Mouse (Mus musculus) spleen, postnatal 36 days (tissue): Measurements from ENCODE around the gene Thap8.
A peak's percentile ranks its signal among the peaks of the same experiment; 100 is the strongest.

Experiments used
- DNase-seq, 2 experiments: peaks; one replicate each; pipeline ENCODE4 v3.0.0; 2022; ENCODE audit warnings: low spot score in 2 of 2, mixed read lengths in 1 of 2

Thap8 gene

GRCm38 (mm10) chr7:30315559-30316529 is 36.0 kb downstream of the Thap8 start:
- DNase-seq, result no peak

GRCm38 (mm10) chr7:30318142-30318541 is 38.2 kb downstream of the Thap8 start:
- no peak for DNase-seq

DNA sequence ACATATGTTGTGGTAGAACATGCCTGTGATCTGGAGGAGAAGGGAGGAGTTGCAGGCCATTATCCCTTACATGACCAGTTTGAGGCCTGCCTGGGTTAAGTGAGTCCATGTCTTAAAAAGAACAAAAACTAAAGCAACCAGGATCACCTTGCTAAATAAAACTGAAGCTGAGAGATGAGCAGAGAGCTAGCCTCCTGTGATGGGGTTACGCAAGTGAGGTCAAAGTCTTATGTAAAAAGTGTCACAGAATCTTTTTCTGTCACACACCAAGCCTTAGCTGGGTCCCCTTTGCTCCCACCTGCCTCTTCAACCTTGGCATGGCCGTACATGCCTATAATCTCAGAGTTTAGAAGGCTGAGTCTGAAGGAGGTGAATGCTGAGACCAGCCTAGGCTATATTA is 41.1 kb downstream of the Thap8 start:
- no peak for DNase-seq

DNA sequence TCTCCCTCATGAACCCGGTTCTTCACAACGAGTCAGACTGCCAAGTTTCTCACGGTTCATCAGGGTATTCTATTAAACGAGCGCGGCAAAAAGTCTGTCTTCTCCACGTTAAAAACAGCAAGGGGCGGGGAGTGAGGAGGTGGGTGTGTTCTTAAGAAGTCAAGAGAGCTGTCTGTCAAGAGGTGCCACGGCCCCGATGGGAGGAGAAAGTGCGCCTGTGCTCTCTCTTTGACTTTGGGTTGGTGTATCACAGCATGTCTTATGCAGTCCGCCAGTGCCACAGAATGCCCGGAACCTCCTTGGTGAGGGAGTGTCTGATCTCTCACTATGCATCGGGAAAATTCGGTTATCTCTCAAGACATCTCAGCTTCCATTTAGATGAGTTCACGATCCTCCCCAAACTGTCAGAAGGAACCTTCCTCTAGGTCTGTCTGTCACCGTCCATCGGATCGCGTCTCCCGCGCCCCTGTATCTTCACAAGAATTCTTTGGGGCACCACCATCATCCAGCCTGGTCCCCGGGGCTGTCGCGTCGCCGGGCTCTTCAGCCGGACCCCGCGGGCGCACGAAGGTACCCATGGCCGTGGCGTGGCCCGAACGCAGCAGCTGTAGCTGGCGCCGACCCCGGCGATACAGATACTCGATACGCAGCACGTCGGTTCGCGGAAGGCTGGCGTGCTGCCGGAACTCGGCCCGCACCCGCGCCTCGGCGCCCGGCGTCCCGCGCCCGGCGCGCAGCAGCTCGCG is 41.8 kb downstream of the Thap8 start, which contains the start of gene E130208F15Rik:
Gene E130208F15Rik, plus strand, starts transcription at position 202 of the 746 bp plus-strand sequence.
- peak; percentile 78 to 82 for DNase-seq

DNA sequence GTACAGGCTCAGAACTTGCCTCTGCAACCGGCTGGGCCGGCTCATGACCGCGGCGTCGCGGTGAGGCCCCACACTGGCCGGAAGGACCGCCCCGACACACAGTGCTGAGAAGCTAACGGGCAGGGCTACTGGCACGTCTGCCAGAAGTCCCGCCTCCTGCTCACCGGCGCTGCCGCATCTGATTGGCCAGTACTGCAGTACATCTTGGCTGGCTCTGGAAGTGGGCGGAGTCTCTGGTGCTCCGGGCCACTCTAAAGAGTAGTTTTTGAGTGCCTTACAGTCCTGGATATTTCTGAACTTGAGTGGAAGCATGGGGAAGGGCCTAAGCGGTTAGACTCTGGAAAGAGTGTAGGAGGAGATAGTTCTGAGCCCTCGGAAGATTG is 42.4 kb downstream of the Thap8 start:
- DNase-seq, result peak; percentile 98

GRCm38 (mm10) chr7:30322865-30323264 is 43.0 kb downstream of the Thap8 start:
- DNase-seq, result peak; percentile 26 to 30

- no peak for DNase-seq
These were observed 43.9 kb downstream of the Thap8 start, which contains the start of gene Sdhaf1 for GRCm38 (mm10) chr7:30323795-30324194. TSS of gene Sdhaf1 (minus strand) at chr7:30323895.

DNA sequence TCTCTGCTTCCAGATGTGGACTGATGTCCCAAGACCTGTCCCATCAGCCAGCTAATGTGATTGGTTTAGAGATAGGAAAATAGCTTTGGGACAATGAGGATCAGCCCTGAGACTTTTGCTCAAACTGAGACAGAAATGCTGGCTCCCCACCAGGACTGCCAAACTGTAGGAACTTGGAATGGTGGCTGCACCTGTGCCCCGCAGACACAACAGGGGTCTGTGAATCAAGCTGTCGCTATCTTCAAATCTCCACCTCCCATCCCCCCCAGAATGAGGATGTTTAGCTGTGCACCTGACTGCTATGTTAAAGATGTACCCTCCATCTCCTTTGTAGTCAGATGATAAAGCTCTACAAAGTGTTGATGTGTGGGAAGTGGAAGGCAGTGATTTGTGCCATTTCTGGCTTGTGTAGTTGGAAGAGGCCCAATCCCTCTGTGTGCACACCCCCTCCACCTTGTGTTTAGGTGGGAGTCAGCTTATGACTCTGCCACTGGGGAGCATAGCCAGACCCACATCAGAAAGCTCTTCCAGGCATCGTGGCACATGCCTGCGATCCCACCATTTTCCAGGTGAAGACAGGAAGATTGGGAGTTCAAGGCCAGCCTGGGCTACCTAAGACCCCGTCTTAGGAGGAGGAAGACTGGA is 44.5 kb downstream of the Thap8 start:
- no peak for DNase-seq

GRCm38 (mm10) chr7:30325364-30325763 is 45.5 kb downstream of the Thap8 start:
- DNase-seq, result peak; percentile 34 to 56

- DNase-seq, result no peak
These were observed 46.5 kb downstream of the Thap8 start for GRCm38 (mm10) chr7:30326427-30326826.

- DNase-seq, result peak in 1 of 2 experiments; percentile 24
These were observed 47.2 kb downstream of the Thap8 start for GRCm38 (mm10) chr7:30327140-30327539.

- DNase-seq, result no peak
These were observed 48.5 kb downstream of the Thap8 start for GRCm38 (mm10) chr7:30328379-30328778.

DNA sequence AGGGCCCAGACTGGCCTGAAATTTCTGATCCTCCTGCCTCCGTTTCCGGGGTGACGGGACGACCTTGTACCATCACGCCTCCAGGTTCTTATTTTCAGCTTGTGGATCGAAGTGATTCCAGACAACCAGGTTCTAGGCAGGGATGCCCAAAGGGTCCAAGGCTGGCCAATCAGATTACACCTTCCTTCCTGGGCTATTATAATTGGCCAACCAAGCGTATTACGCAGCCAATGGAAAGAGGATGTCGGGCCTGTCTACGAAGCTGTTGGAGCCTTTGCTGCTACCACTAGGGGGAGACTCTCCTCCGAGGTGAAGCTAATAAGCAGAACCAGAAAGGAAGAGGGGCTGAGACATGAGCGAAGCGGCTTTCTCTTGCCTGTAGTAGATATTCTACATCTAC is 52.0 kb downstream of the Thap8 start:
- DNase-seq, result peak; percentile 73 to 80

- DNase-seq, result no peak
These were observed 52.8 kb downstream of the Thap8 start for GRCm38 (mm10) chr7:30332622-30333259.

GRCm38 (mm10) chr7:30333436-30333835 is 53.5 kb downstream of the Thap8 start:
- peak; percentile 22 to 29 for DNase-seq

DNA sequence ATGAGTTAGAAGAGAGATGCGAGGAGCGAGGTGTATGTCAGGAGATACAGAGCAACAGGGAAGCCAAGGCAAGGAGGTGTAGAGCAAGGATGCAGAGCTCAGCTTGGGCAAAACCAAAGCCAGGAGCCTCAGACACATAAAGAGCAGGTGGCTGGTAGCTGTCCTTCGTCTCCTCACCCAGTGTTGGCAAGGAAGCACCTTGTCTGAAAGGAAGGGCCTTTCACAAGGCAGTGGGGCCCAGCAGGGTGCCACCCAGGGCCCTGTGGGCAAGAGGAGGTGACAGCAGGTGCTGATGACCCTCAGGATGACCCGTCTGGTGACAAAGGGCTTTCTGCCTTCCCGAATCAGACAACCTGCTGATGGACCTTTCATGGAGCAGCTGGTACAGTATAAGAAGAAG is 54.7 kb downstream of the Thap8 start:
- DNase-seq, result no peak

GRCm38 (mm10) chr7:30335688-30336087 is 55.8 kb downstream of the Thap8 start:
- no peak for DNase-seq

DNA sequence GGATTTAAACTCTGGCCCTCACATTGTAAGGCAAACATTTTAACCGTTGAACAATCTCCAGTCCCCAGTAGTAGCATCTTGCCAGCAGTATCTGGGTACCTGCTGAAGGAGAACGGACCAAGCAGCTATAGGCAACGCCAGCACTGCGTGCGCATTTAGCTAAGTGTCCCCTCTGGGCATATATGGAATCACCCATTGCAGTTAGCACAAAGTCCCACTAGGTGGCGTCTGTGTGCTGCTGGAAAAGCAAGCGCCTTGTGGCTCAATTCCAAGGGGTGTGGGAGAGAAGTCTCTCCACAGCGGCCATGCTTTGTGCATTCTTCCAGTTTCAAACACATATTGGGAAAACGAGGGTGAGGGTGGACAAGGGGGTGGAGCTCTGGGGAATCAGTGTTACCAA is 56.5 kb downstream of the Thap8 start:
- peak; percentile 23 to 46 for DNase-seq

DNA sequence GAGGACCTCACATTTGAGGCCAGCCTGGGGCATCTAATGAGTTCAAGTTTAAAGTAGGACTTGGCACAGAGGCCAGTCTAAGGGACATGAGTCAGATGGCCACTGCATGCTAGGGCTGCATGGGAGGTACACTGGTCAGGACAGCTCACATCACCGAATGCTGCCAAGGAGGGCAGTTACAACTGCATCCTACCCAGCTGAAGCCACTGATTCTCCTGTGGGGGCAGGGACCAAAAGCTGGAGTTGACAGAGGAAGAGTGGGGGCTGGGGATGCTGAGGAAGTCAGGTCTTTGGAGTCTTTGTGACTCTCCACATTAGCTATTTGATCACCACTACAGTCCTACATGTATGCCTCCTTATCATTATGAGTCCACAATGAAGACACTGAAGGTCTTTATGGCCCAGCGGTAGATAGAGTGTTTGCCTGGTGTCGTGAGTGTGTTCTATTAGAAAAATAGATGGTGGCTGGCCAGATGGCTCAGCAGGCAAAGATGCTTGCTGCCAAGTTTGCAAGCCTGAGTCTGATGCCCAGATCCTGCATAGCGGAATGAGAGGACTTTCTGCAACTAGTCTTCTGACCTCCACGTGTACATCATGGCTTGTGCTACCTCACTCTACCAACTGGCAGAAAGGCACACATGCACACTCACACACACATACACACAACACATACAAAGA is 59.7 kb downstream of the Thap8 start:
- no peak for DNase-seq
